Mouse (Mus musculus) liver, adult 2 months (tissue): ENCODE measurements around the gene Cemip2. TPM values are rescaled to one million over a fixed set of nuclear protein-coding genes. Genes with fewer than 3 reads are reported as not detected.

Experiments used
- DNase-seq: peaks from one replicate; pipeline ENCODE4 v3.0.0-alpha.2; 2011; ENCODE audit warnings: low read depth, low spot score; ENCODE audit errors: extremely low read depth
- H3K27ac ChIP-seq: fragments of 200-500 bp; replicated peaks from 2 replicates; pipeline ENCODE4 v1.5.1; 2012; ENCODE audit warnings: low read depth, mild to moderate bottlenecking, control low read depth, inconsistent platforms, low read length; ENCODE audit not compliant: insufficient read depth
- H3K27me3 ChIP-seq: fragments of 200-500 bp; 2 replicates; pipeline ENCODE4 v1.6.1; 2012; ENCODE audit warnings: mild to moderate bottlenecking, moderate library complexity, low read length, inconsistent platforms; ENCODE audit not compliant: control insufficient read depth, insufficient read depth
- H3K36me3 ChIP-seq: fragments of 200-500 bp; 2 replicates; pipeline ENCODE4 v1.6.1; 2012; ENCODE audit warnings: low read length, inconsistent platforms; ENCODE audit not compliant: control insufficient read depth, insufficient read depth
- H3K4me1 ChIP-seq: fragments of 200-500 bp; 2 replicates; pipeline ENCODE4 v1.6.1; 2011; ENCODE audit warnings: low read length; ENCODE audit not compliant: control insufficient read depth, insufficient read depth
- H3K4me3 ChIP-seq: fragments of 200-500 bp; 2 replicates; pipeline ENCODE4 v1.5.1; 2011; ENCODE audit warnings: low read depth, mild to moderate bottlenecking, control low read depth, low read length, moderate library complexity; ENCODE audit not compliant: insufficient read depth
- H3K79me2 ChIP-seq: fragments of 200-500 bp; 2 replicates; pipeline ENCODE4 v1.6.1; 2012; ENCODE audit warnings: inconsistent platforms, mild to moderate bottlenecking, low read length, moderate library complexity; ENCODE audit not compliant: control insufficient read depth, insufficient read depth
- H3K9ac ChIP-seq: fragments of 200-500 bp; 2 replicates; pipeline ENCODE4 v1.6.1; 2012; ENCODE audit warnings: low read depth, mild to moderate bottlenecking, control low read depth, inconsistent platforms, low read length
- CTCF ChIP-seq: fragments of 200-500 bp; IDR thresholded peaks from 2 replicates; pipeline ENCODE4 v1.5.1; 2011; ENCODE audit warnings: low read depth, low read length, control low read depth
- POLR2A ChIP-seq: fragments of 200-500 bp; IDR thresholded peaks from 2 replicates; pipeline ENCODE4 v1.6.1; 2011; ENCODE audit warnings: low read length, control low read depth; ENCODE audit not compliant: insufficient read depth; ENCODE audit errors: extremely low read depth
- WGBS: fragments of 180-500 bp; shearing (Covaris S2); methylation state at CpG from one replicate; pipeline ENCODE4 v1.1.7; 2018; 5-methylcytosine and 5-hydroxymethylcytosine counted together
- polyA plus RNA-seq: library from polyadenylated mRNA; depleted of rRNA; stranded (reverse); fragments of >200 nt; gene quantifications from 2 replicates; pipeline ENCODE4 v1.2.3, GENCODE M21; 2012
- total RNA-seq: library from RNA; depleted of rRNA; stranded (reverse); fragments of >200 nt; gene quantifications from 2 replicates; pipeline ENCODE4 v1.2.3, GENCODE M21; 2014

Gene Cemip2
- total and polyA plus RNA-seq, 2 experiments, result 2.9 to 18.1 TPM

GRCm38 (mm10) chr19:21794569-21794968, 16.4 kb downstream of the Cemip2 start:
- peaks cover 7% of the 10 kb centered on the region for H3K79me2 ChIP-seq
- H3K9ac ChIP-seq, result no peak overlapping the region
- WGBS, result 91% methylated on average over 3 of the region's 3 CpGs
- peaks cover 1% of the 10 kb centered on the region for H3K4me1 ChIP-seq
- no peak overlapping the region for H3K4me3 ChIP-seq
- no peak for DNase-seq
- peaks cover 31% of the 10 kb centered on the region for H3K36me3 ChIP-seq
- H3K27ac ChIP-seq, result no peak overlapping the region
- no peaks in the 10 kb centered on the region for H3K27me3 ChIP-seq
- no peak for TF ChIP-seq CTCF
- no peak for TF ChIP-seq POLR2A

- Histone ChIP-seq H3K9ac (no peak overlapping the region), H3K4me1 (no peaks in the 10 kb centered on the region; the same call in none of the 2 replicates), H3K36me3 (peaks cover 35% of the 10 kb centered on the region), H3K27me3 (no peaks in the 10 kb centered on the region), H3K79me2 (peaks cover 7% of the 10 kb centered on the region), H3K4me3 (no peak overlapping the region), H3K27ac (no peak overlapping the region)
- TF ChIP-seq CTCF (no peak), POLR2A (no peak)
- DNase-seq, result no peak
- 77% methylated on average over 5 of the region's 5 CpGs for whole genome bisulfite sequencing
Observed at GRCm38 (mm10) chr19:21796333-21796732, 18.2 kb downstream of the Cemip2 start.

- 75% methylated on average over 3 of the region's 3 CpGs for WGBS
Observed at GRCm38 (mm10) chr19:21798700-21799099, 20.6 kb downstream of the Cemip2 start.

GRCm38 (mm10) chr19:21799410-21800373, 21.6 kb downstream of the Cemip2 start:
- no peak for TF ChIP-seq POLR2A
- no peak for TF ChIP-seq CTCF
- 76% methylated on average over 13 of the region's 13 CpGs for WGBS
- Histone ChIP-seq H3K36me3 (peaks cover 45% of the 10 kb centered on the region), H3K27ac (no peak overlapping the region), H3K27me3 (no peaks in the 10 kb centered on the region), H3K79me2 (no peaks in the 10 kb centered on the region), H3K4me1 (no peaks in the 10 kb centered on the region; the same call in 1 of the 2 replicates), H3K9ac (no peak overlapping the region), H3K4me3 (no peak overlapping the region)
- DNase-seq, result no peak

More at GRCm38 (mm10) chr19:21798700-21799099, 20.6 kb downstream of the Cemip2 start:
- H3K27me3 ChIP-seq, result no peaks in the 10 kb centered on the region
- H3K79me2 ChIP-seq, result no peaks in the 10 kb centered on the region
- H3K4me3 ChIP-seq, result no peak overlapping the region
- TF ChIP-seq POLR2A, result no peak
- TF ChIP-seq CTCF, result no peak
- H3K36me3 ChIP-seq, result peaks cover 45% of the 10 kb centered on the region
- DNase-seq, result no peak
- H3K4me1 ChIP-seq, result no peaks in the 10 kb centered on the region; the same call in 1 of the 2 replicates
- H3K9ac ChIP-seq, result no peak overlapping the region
- H3K27ac ChIP-seq, result peak overlapping the region; percentile 24; the same call in 1 of the 2 replicates

GRCm38 (mm10) chr19:21804488-21804887, 26.3 kb downstream of the Cemip2 start:
- Histone ChIP-seq H3K9ac (no peak overlapping the region), H3K79me2 (no peaks in the 10 kb centered on the region), H3K4me3 (no peak overlapping the region), H3K27me3 (no peaks in the 10 kb centered on the region), H3K4me1 (no peaks in the 10 kb centered on the region), H3K27ac (no peak overlapping the region), H3K36me3 (peaks cover 42% of the 10 kb centered on the region)
- 86% methylated on average over 8 of the region's 8 CpGs for WGBS
- TF ChIP-seq CTCF, result no peak
- TF ChIP-seq POLR2A, result no peak
- DNase-seq, result no peak

GRCm38 (mm10) chr19:21805305-21805704, 27.2 kb downstream of the Cemip2 start:
- no peak overlapping the region for H3K4me3 ChIP-seq
- peak; percentile 29 for DNase-seq
- TF ChIP-seq CTCF, result no peak
- TF ChIP-seq POLR2A, result no peak
- no peaks in the 10 kb centered on the region for H3K4me1 ChIP-seq
- no peaks in the 10 kb centered on the region for H3K27me3 ChIP-seq
- H3K27ac ChIP-seq, result no peak overlapping the region
- H3K36me3 ChIP-seq, result peaks cover 44% of the 10 kb centered on the region
- whole genome bisulfite sequencing, result 28% methylated on average over 3 of the region's 3 CpGs
- no peaks in the 10 kb centered on the region for H3K79me2 ChIP-seq
- no peak overlapping the region for H3K9ac ChIP-seq
